Mouse (Mus musculus): ENCODE measurements around the gene Gm13278. TPM values are rescaled to one million over a fixed set of nuclear protein-coding genes. Genes with fewer than 3 reads are reported as not detected.
"Not testable (repeated sequence)": the region's sequence is repeated elsewhere in the genome, so short reads cannot be mapped to it uniquely, and the experiment has no call there.

Gene Gm13278
- polyA plus RNA-seq, 2 experiments: not detected

GRCm38 (mm10) chr4:88757628-88758031 is 33.7 kb upstream of the Gm13278 start:
- ATAC-seq (ENCODE audit: insufficient read depth): peak; percentile 100
- peak overlapping the region; percentile 60 to 63 for H3K4me3 ChIP-seq (ENCODE audit: insufficient read depth in 1 of 2, low read depth in 2 of 2, low read length in 2 of 2)
- H3K9me3 ChIP-seq (ENCODE audit: control insufficient read depth, low read length); H3K4me1 ChIP-seq (replicated peaks; ENCODE audit: control insufficient read depth in 2 of 2, insufficient read depth in 2 of 2, low read length in 1 of 2); H3K36me3 ChIP-seq (replicated peaks; ENCODE audit: control insufficient read depth, insufficient read depth, low read depth); H3K27me3 ChIP-seq (ENCODE audit: control insufficient read depth, insufficient read depth, low read length): not testable (repeated sequence)
- DNase-seq (ENCODE audit: low read depth in 3 of 3, low spot score in 3 of 3): peak in 1 of 3 experiments; percentile 75
- TF ChIP-seq CTCF (IDR thresholded peaks at IDR 0.05; ENCODE audit: low read depth): peak; percentile 84
- H3K27ac ChIP-seq: peak overlapping the region; percentile 77
- peak overlapping the region; percentile 78; the same call in 1 of the 2 replicates for H3K9ac ChIP-seq (replicated peaks)
- WGBS (ENCODE audit: insufficient replicate concordance): 0% methylated on average over 13 of the region's 21 CpGs
- peak overlapping the region; percentile 78 for H3K4me2 ChIP-seq (ENCODE audit: low read depth)

- 75% methylated on average over 9 of the region's 9 CpGs for WGBS (ENCODE audit: insufficient replicate concordance)
- H3K9me3 ChIP-seq (ENCODE audit: control insufficient read depth, low read length); ATAC-seq (ENCODE audit: insufficient read depth); H3K4me1 ChIP-seq (replicated peaks; ENCODE audit: control insufficient read depth in 2 of 2, insufficient read depth in 2 of 2, low read length in 1 of 2); H3K27ac ChIP-seq; H3K4me2 ChIP-seq (ENCODE audit: low read depth); DNase-seq (ENCODE audit: low read depth in 3 of 3, low spot score in 3 of 3); H3K36me3 ChIP-seq (replicated peaks; ENCODE audit: control insufficient read depth, insufficient read depth, low read depth); H3K27me3 ChIP-seq (ENCODE audit: control insufficient read depth, insufficient read depth, low read length); H3K9ac ChIP-seq (replicated peaks); H3K4me3 ChIP-seq (ENCODE audit: insufficient read depth in 1 of 2, low read depth in 2 of 2, low read length in 2 of 2): not testable (repeated sequence)
Observed at GRCm38 (mm10) chr4:88758751-88759150, 32.6 kb upstream of the Gm13278 start.

GRCm38 (mm10) chr4:88759610-88760268 is 31.6 kb upstream of the Gm13278 start, which contains the start of gene Gm13283:
Gm13283 (plus strand) TSS chr4:88760119.
- WGBS (ENCODE audit: insufficient replicate concordance): 10% methylated on average over 7 of the region's 14 CpGs
- not testable (repeated sequence) for ATAC-seq (ENCODE audit: insufficient read depth); H3K9ac ChIP-seq (replicated peaks); H3K36me3 ChIP-seq (replicated peaks; ENCODE audit: control insufficient read depth, insufficient read depth, low read depth); H3K27me3 ChIP-seq (ENCODE audit: control insufficient read depth, insufficient read depth, low read length); H3K4me1 ChIP-seq (replicated peaks; ENCODE audit: control insufficient read depth in 2 of 2, insufficient read depth in 2 of 2, low read length in 1 of 2); H3K27ac ChIP-seq; H3K9me3 ChIP-seq (ENCODE audit: control insufficient read depth, low read length); DNase-seq (ENCODE audit: low read depth in 3 of 3, low spot score in 3 of 3)
- peak within 1 kb of the TSS; percentile 6 to 43; a peak in 3 of 4 replicates for H3K4me3 ChIP-seq (ENCODE audit: insufficient read depth in 1 of 2, low read depth in 2 of 2, low read length in 2 of 2)
- H3K4me2 ChIP-seq (ENCODE audit: low read depth): peak within 1 kb of the TSS; percentile 42

- H3K4me2 ChIP-seq (ENCODE audit: low read depth): peak overlapping the region; percentile 42
- H3K27me3 ChIP-seq (ENCODE audit: control insufficient read depth, insufficient read depth, low read length); H3K9me3 ChIP-seq (ENCODE audit: control insufficient read depth, low read length); ATAC-seq (ENCODE audit: insufficient read depth); H3K36me3 ChIP-seq (replicated peaks; ENCODE audit: control insufficient read depth, insufficient read depth, low read depth); H3K4me1 ChIP-seq (replicated peaks; ENCODE audit: control insufficient read depth in 2 of 2, insufficient read depth in 2 of 2, low read length in 1 of 2); H3K9ac ChIP-seq (replicated peaks); H3K27ac ChIP-seq: not testable (repeated sequence)
- WGBS (ENCODE audit: insufficient replicate concordance): under 1% methylated on average over 24 of the region's 28 CpGs
- TF ChIP-seq CTCF (IDR thresholded peaks at IDR 0.05; ENCODE audit: low read depth): peak; percentile 75
- DNase-seq (ENCODE audit: low read depth in 3 of 3, low spot score in 3 of 3): peak in 1 of 3 experiments; percentile 67
- H3K4me3 ChIP-seq (ENCODE audit: insufficient read depth in 1 of 2, low read depth in 2 of 2, low read length in 2 of 2): peak overlapping the region; percentile 6 to 43; a peak in 3 of 4 replicates
Observed at GRCm38 (mm10) chr4:88760431-88760830, 30.9 kb upstream of the Gm13278 start.

GRCm38 (mm10) chr4:88761776-88762175 is 29.6 kb upstream of the Gm13278 start:
- ATAC-seq (ENCODE audit: insufficient read depth); H3K27ac ChIP-seq; H3K4me1 ChIP-seq (replicated peaks; ENCODE audit: control insufficient read depth in 2 of 2, insufficient read depth in 2 of 2, low read length in 1 of 2); H3K9ac ChIP-seq (replicated peaks); H3K27me3 ChIP-seq (ENCODE audit: control insufficient read depth, insufficient read depth, low read length); H3K9me3 ChIP-seq (ENCODE audit: control insufficient read depth, low read length); H3K36me3 ChIP-seq (replicated peaks; ENCODE audit: control insufficient read depth, insufficient read depth, low read depth); DNase-seq (ENCODE audit: low read depth in 3 of 3, low spot score in 3 of 3); H3K4me3 ChIP-seq (ENCODE audit: insufficient read depth in 1 of 2, low read depth in 2 of 2, low read length in 2 of 2); H3K4me2 ChIP-seq (ENCODE audit: low read depth): not testable (repeated sequence)
- 58% methylated on average over 6 of the region's 8 CpGs for WGBS (ENCODE audit: insufficient replicate concordance)

GRCm38 (mm10) chr4:88762341-88762740 is 29.0 kb upstream of the Gm13278 start:
- H3K27ac ChIP-seq; H3K4me1 ChIP-seq (replicated peaks; ENCODE audit: control insufficient read depth in 2 of 2, insufficient read depth in 2 of 2, low read length in 1 of 2); H3K27me3 ChIP-seq (ENCODE audit: control insufficient read depth, insufficient read depth, low read length); H3K9me3 ChIP-seq (ENCODE audit: control insufficient read depth, low read length); ATAC-seq (ENCODE audit: insufficient read depth); DNase-seq (ENCODE audit: low read depth in 3 of 3, low spot score in 3 of 3); H3K9ac ChIP-seq (replicated peaks); H3K36me3 ChIP-seq (replicated peaks; ENCODE audit: control insufficient read depth, insufficient read depth, low read depth); H3K4me3 ChIP-seq (ENCODE audit: insufficient read depth in 1 of 2, low read depth in 2 of 2, low read length in 2 of 2); H3K4me2 ChIP-seq (ENCODE audit: low read depth): not testable (repeated sequence)
- WGBS (ENCODE audit: insufficient replicate concordance): 41% methylated on average over 9 of the region's 9 CpGs
